Mouse (Mus musculus) limb, embryonic 11.5 days (tissue): ENCODE data around the gene Wwox. TPM values are rescaled to one million over a fixed set of nuclear protein-coding genes. Genes with fewer than 3 reads are reported as not detected.
A peak's percentile ranks its signal among the peaks of the same experiment; 100 is the strongest.

ENCODE experiments used
- ATAC-seq: fragments of 200-750 bp; cut with Nextera tagmentation; 2 replicates; pipeline ENCODE4 v1.8.0; 2017; ENCODE audit warnings: low read depth; ENCODE audit not compliant: insufficient number of reproducible peaks, low FRiP score, low TSS enrichment
- DNase-seq: peaks from one replicate; pipeline ENCODE4 v3.0.0-alpha.2; 2015; ENCODE audit warnings: low spot score
- H3K27ac ChIP-seq: fragments of 300-500 bp; sonication (generic); replicated peaks from 2 replicates; pipeline ENCODE4 v1.5.1; 2014; ENCODE audit warnings: low read depth, mild to moderate bottlenecking, low read length
- H3K27me3 ChIP-seq: fragments of 300-500 bp; sonication (generic); 2 replicates; pipeline ENCODE4 v1.6.1; 2014; ENCODE audit warnings: mild to moderate bottlenecking, low read length, mixed read lengths; ENCODE audit not compliant: control insufficient read depth, insufficient read depth
- H3K36me3 ChIP-seq: fragments of 300-500 bp; sonication (generic); 2 replicates; pipeline ENCODE4 v1.6.1; 2014; ENCODE audit warnings: mild to moderate bottlenecking, low read length, moderate library complexity, mixed read lengths; ENCODE audit not compliant: control insufficient read depth, insufficient read depth
- H3K4me1 ChIP-seq: fragments of 300-500 bp; sonication (generic); 2 replicates; pipeline ENCODE4 v1.6.1; 2014; ENCODE audit warnings: low read length, mixed read lengths; ENCODE audit not compliant: control insufficient read depth, insufficient read depth
- H3K4me2 ChIP-seq: fragments of 300-500 bp; sonication (generic); 2 replicates; pipeline ENCODE4 v1.6.1; 2014; ENCODE audit warnings: low read depth, mild to moderate bottlenecking, moderate library complexity; ENCODE audit not compliant: severe bottlenecking
- H3K4me3 ChIP-seq: fragments of 300-500 bp; sonication (generic); 2 replicates; pipeline ENCODE4 v1.5.1; 2014; ENCODE audit warnings: low read depth, low read length
- H3K9ac ChIP-seq: fragments of 300-500 bp; sonication (generic); 2 replicates; pipeline ENCODE4 v1.6.1; 2014; ENCODE audit warnings: mild to moderate bottlenecking, low read length
- H3K9me3 ChIP-seq: fragments of 300-500 bp; sonication (generic); 2 replicates; pipeline ENCODE4 v1.6.1; 2016; ENCODE audit warnings: low read length; ENCODE audit not compliant: control insufficient read depth
- WGBS: fragments of 180-500 bp; shearing (Covaris S2); extraction: QIAGEN DNeasy Blood & Tissue Kit; methylation state at CpG from one replicate; pipeline ENCODE4 v1.1.7; 2014; 5-methylcytosine and 5-hydroxymethylcytosine counted together
- polyA plus RNA-seq: library from polyadenylated mRNA; unstranded; fragments of >200 nt; fragmentation: Nextera tagmentation; extraction: Ambion mirVana; gene quantifications from 2 replicates; pipeline ENCODE4 v1.2.1, GENCODE M21; 2014

The Wwox gene
- polyA plus RNA-seq, 1 experiment from 2014 or later, result 7.3 TPM

DNA sequence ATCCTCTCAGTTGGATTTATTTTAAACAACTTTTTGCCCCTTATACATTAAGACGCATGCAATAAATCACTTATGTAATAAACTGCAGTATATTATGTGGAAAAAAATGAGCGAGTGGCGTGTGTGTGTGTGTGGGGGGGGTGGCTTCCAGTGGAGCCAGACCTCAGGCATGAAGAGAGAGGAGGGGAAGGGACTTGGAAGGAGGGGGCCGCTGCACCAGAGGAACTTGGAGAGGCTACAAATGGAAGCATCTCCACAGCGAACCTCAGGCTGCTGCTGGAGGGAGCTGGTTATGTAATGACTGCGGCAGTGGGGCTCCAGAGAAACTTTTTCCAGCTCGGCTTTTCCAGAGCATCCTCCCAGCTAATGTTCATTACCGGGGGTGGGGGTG, 719.3 kb downstream of the Wwox start:
- ATAC-seq, result peak; percentile 40; the same call in 1 of the 2 replicates

GRCm38 (mm10) chr8:115159208-115159607, 719.8 kb downstream of the Wwox start:
- H3K4me2 ChIP-seq, result peak overlapping the region; percentile 45
- H3K27ac ChIP-seq, result no peak overlapping the region
- H3K27me3 ChIP-seq, result no peaks in the 10 kb centered on the region
- ATAC-seq (no peak), DNase-seq (peak; percentile 38)
- H3K4me3 ChIP-seq, result peak overlapping the region; percentile 0; the same call in 1 of the 2 replicates
- peaks cover 37% of the 10 kb centered on the region for H3K4me1 ChIP-seq
- no peak overlapping the region for H3K9ac ChIP-seq
- H3K9me3 ChIP-seq, result no peaks in the 10 kb centered on the region
- no peaks in the 10 kb centered on the region for H3K36me3 ChIP-seq
- 12% methylated on average over 18 of the region's 18 CpGs for WGBS

More for the DNA sequence above, 719.3 kb downstream of the Wwox start:
- DNase-seq, result peak; percentile 40
- no peaks in the 10 kb centered on the region for H3K27me3 ChIP-seq
- H3K9ac ChIP-seq, result no peak overlapping the region
- no peak overlapping the region for H3K27ac ChIP-seq
- 5% methylated on average over 8 of the region's 8 CpGs for WGBS
- H3K4me1 ChIP-seq, result peaks cover 34% of the 10 kb centered on the region
- H3K4me2 ChIP-seq, result peak overlapping the region; percentile 45
- no peaks in the 10 kb centered on the region for H3K9me3 ChIP-seq
- no peaks in the 10 kb centered on the region for H3K36me3 ChIP-seq
- peak overlapping the region; percentile 0; the same call in 1 of the 2 replicates for H3K4me3 ChIP-seq

DNA sequence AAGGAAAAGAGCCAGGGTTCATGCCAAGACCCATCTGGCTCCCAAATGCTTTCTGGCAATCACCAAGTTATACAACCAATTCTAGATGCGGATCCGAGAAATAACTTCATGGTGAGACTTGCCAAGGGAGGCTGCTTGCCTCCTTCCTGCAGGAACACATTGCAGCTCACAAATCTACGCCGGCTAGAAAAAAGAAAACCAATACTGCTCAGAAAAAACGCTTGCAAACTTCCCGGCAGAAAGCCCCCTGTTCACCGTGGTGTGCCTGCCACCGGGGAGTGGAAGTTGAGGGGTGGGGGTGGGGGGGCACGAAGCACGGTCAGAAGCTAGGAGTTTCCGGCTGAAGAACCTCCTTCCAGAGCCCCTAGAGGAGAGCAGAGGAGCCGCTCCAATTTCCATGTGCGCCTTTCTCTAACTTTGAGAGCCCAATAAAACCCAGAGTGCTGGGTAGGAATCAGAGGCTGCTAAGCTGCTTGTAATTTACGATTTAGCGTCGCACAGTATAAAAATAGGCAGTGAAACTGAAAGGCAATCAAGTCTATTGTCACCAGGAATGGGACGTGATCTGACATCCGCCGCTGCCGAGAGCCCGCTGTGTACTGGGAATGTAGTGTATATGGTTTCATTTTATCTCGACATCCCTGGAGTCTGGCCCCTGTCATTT, 720.4 kb downstream of the Wwox start:
- Histone ChIP-seq H3K36me3 (no peaks in the 10 kb centered on the region), H3K4me3 (peak overlapping the region; percentile 20), H3K9ac (peak overlapping the region; percentile 27; the same call in 1 of the 2 replicates), H3K4me2 (peak overlapping the region; percentile 45), H3K9me3 (no peaks in the 10 kb centered on the region), H3K27ac (peak overlapping the region; percentile 30; the same call in 1 of the 2 replicates), H3K4me1 (peaks cover 39% of the 10 kb centered on the region), H3K27me3 (no peaks in the 10 kb centered on the region)
- ATAC-seq, result peak; percentile 64; the same call in 1 of the 2 replicates
- 5% methylated on average over 22 of the region's 22 CpGs for WGBS
- peak; percentile 65 for DNase-seq

- Histone ChIP-seq H3K4me2 (peak overlapping the region; percentile 45), H3K4me3 (no peak overlapping the region), H3K4me1 (peaks cover 40% of the 10 kb centered on the region), H3K9me3 (no peaks in the 10 kb centered on the region), H3K27me3 (no peaks in the 10 kb centered on the region), H3K36me3 (no peaks in the 10 kb centered on the region), H3K9ac (no peak overlapping the region), H3K27ac (no peak overlapping the region)
- no peak for DNase-seq
- WGBS, result 75% methylated on average over 5 of the region's 5 CpGs
- no peak for ATAC-seq
Observed at GRCm38 (mm10) chr8:115160407-115160806, 721.0 kb downstream of the Wwox start.

DNA sequence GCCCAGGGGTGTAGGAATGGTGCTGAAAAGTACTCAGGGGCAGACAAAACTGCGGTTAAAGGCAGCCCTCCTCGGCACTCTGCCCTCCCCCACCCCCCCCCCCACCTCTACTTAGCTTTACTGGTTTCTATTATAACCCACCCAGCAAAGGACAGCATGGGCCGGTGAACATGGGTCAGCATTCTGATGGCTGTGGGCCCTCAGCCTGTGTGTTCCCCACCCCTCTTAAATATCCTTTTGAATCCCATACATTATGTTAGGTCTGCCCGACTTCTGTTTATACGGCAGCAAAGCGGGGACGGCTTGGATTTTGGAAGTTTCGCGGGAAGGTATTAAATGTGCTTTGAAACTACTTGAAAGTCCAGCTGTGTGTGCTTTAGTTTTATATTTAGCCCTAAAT, 722.1 kb downstream of the Wwox start:
- peaks cover 40% of the 10 kb centered on the region for H3K4me1 ChIP-seq
- H3K9ac ChIP-seq, result no peak overlapping the region
- ATAC-seq (peak; percentile 53; the same call in 1 of the 2 replicates), DNase-seq (peak; percentile 45)
- no peak overlapping the region for H3K4me3 ChIP-seq
- WGBS, result 29% methylated on average over 9 of the region's 9 CpGs
- H3K9me3 ChIP-seq, result no peaks in the 10 kb centered on the region
- no peak overlapping the region for H3K27ac ChIP-seq
- H3K27me3 ChIP-seq, result no peaks in the 10 kb centered on the region
- no peaks in the 10 kb centered on the region for H3K36me3 ChIP-seq
- no peak overlapping the region for H3K4me2 ChIP-seq

- DNase-seq (peak; percentile 30), ATAC-seq (no peak)
- Histone ChIP-seq H3K27me3 (no peaks in the 10 kb centered on the region), H3K4me2 (no peak overlapping the region), H3K9me3 (no peaks in the 10 kb centered on the region), H3K36me3 (no peaks in the 10 kb centered on the region), H3K9ac (no peak overlapping the region), H3K27ac (no peak overlapping the region), H3K4me1 (peaks cover 28% of the 10 kb centered on the region), H3K4me3 (no peak overlapping the region)
- 3% methylated on average over 13 of the region's 13 CpGs for WGBS
Observed at GRCm38 (mm10) chr8:115164872-115165271, 725.4 kb downstream of the Wwox start.

DNA sequence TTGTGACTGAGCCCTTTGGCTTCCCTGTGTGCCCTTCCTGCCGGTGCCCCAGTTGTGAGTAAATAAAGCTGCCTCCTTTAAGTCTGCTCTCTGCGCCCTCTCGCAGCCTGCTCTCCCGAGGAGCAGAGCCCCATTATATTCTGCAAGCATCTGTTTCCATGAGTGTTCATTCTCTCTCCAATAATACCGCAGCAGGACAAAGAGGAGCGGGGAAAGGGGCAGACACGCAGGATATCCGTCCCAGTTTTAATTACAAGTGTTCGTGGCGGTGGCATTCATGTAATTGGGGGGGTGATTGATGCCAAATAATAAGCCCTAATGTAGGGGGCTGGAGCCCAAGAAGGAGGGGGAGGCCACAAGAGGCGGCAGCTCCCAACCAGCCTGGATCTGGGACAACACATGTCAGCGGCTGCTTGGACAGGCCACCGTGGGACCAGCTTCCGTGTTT, 734.2 kb downstream of the Wwox start:
- H3K4me1 ChIP-seq, result peaks cover 9% of the 10 kb centered on the region; the same call in 1 of the 2 replicates
- no peak overlapping the region for H3K9ac ChIP-seq
- no peaks in the 10 kb centered on the region for H3K9me3 ChIP-seq
- H3K27ac ChIP-seq, result no peak overlapping the region
- peak; percentile 28 for DNase-seq
- no peaks in the 10 kb centered on the region for H3K27me3 ChIP-seq
- H3K4me2 ChIP-seq, result no peak overlapping the region
- 47% methylated on average over 14 of the region's 14 CpGs for WGBS
- H3K4me3 ChIP-seq, result no peak overlapping the region
- no peak for ATAC-seq
- H3K36me3 ChIP-seq, result no peaks in the 10 kb centered on the region

DNA sequence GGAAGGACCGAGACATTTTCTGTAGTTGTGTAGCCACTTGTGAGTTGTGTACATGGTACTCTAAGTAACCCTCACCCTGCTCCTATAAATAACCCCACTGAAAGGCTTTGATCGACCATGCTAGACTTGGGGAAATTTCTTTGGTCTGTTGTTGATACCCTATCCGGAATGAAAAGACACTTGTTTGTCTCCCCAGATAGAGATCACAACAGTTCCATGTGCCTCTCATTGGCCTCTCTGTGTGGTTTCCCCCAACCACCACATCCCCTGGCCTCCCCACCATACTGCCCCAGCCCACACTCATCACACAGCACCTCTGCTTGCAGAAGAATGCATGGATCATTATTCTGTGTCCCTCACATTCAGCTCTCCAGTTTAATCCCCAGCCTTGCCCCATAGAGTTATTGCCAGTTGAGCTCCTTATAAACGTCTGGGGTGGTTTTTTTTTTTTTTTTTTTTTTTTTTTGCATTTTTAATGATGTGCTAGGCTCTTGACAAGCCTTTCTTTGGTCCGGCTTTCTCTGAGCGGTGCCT, 746.0 kb downstream of the Wwox start:
- WGBS, result 66% methylated on average over 6 of the region's 6 CpGs
- H3K27me3 ChIP-seq, result no peaks in the 10 kb centered on the region
- no peak overlapping the region for H3K4me2 ChIP-seq
- H3K9me3 ChIP-seq, result no peaks in the 10 kb centered on the region
- DNase-seq (no peak), ATAC-seq (no peak)
- peaks cover 25% of the 10 kb centered on the region for H3K4me1 ChIP-seq
- H3K36me3 ChIP-seq, result no peaks in the 10 kb centered on the region
- H3K9ac ChIP-seq, result no peak overlapping the region
- no peak overlapping the region for H3K4me3 ChIP-seq
- H3K27ac ChIP-seq, result no peak overlapping the region
